In genomic region chr2:44104282-44105197, GRCm38 (mm10) we compare ENCODE assay signal across 8 mouse cellular contexts.
DNase-seq lines count a peak whose midpoint lies in the region; ATAC-seq and TF ChIP-seq lines count a peak whose summit lies in the region.

No protein-coding gene starts in this region.

- peak; percentile 76 for ATAC-seq in hindbrain, embryonic 13.5 days (ENCODE audit: low FRiP score)

- H3K4me2 ChIP-seq in hindbrain, embryonic 13.5 days: peak overlapping the region; percentile 31

- H3K9ac ChIP-seq in hindbrain, embryonic 13.5 days: 0 out of 2 replicates have a peak overlapping the region, but pooled peaks have one; percentile 19

- 91% methylated on average over 22 of the region's 22 CpGs for WGBS in spleen, adult 2 months
- 39% methylated on average over 22 of the region's 22 CpGs for WGBS in hindbrain, embryonic 13.5 days

- peaks cover 1% of the 10 kb centered on the region; the same call in 1 of the 2 replicates for H3K36me3 ChIP-seq in spleen, adult 2 months (ENCODE audit: control insufficient read depth, insufficient read depth, low read length)
- H3K36me3 ChIP-seq in hindbrain, embryonic 13.5 days: no peaks in the 10 kb centered on the region

- no peaks in the 10 kb centered on the region for H3K9me3 ChIP-seq in hindbrain, embryonic 13.5 days

- no peak for DNase-seq in spleen, adult 2 months (ENCODE audit: low read depth in 1 of 2, low spot score in 2 of 2)
- DNase-seq in spleen, postnatal 10 days (ENCODE audit: low spot score in 2 of 2): no peak
- DNase-seq in gastrocnemius, adult 18-20 months (ENCODE audit: low spot score): peak; percentile 42
- peak; percentile 27 to 31 for DNase-seq in layer of hippocampus, postnatal 36 days
- peak; percentile 31 for DNase-seq in mesoderm, embryonic 11.5 days (ENCODE audit: low read depth, low spot score)
- DNase-seq in telencephalon, adult 2 months (ENCODE audit: low read depth, low spot score): peak; percentile 36
- DNase-seq in cerebellum, adult 9-11 months: no peak

- H3K4me1 ChIP-seq in spleen, adult 2 months (ENCODE audit: control insufficient read depth, insufficient read depth, insufficient read length): no peaks in the 10 kb centered on the region
- H3K4me1 ChIP-seq in hindbrain, embryonic 13.5 days (replicated peaks): peaks cover 10% of the 10 kb centered on the region

- no peak for TF ChIP-seq POLR2A in spleen, adult 2 months (IDR thresholded peaks at IDR 0.05; ENCODE audit: low read depth, low read length)

- no peak overlapping the region for H3K4me3 ChIP-seq in spleen, adult 2 months (ENCODE audit: extremely low read depth, insufficient read depth, insufficient read length)
- no peak overlapping the region for H3K4me3 ChIP-seq in hindbrain, embryonic 13.5 days

- no peaks in the 10 kb centered on the region for H3K27me3 ChIP-seq in spleen, adult 2 months (ENCODE audit: control insufficient read depth, insufficient read depth, low read length)
- no peaks in the 10 kb centered on the region for H3K27me3 ChIP-seq in hindbrain, embryonic 13.5 days

- peak overlapping the region; percentile 46 for H3K27ac ChIP-seq in spleen, adult 2 months (ENCODE audit: insufficient read depth, low read length)
- H3K27ac ChIP-seq in hindbrain, embryonic 13.5 days: peak overlapping the region; percentile 50

- no peak for TF ChIP-seq CTCF in spleen, adult 2 months (IDR thresholded peaks at IDR 0.05; ENCODE audit: extremely low read depth, insufficient read depth, insufficient read length, insufficient replicate concordance)

Comparison
In these comparisons a context has a peak if more than half of its experiments do, and no peak if none do; other contexts are left out.
1. DNase-seq: peak in gastrocnemius, adult 18-20 months (single experiment), layer of hippocampus, postnatal 36 days (2 of 2), mesoderm, embryonic 11.5 days (single experiment) and telencephalon, adult 2 months (single experiment); none in spleen, adult 2 months (0 of 2), spleen, postnatal 10 days (0 of 2) and cerebellum, adult 9-11 months (single experiment).